Mouse (Mus musculus): ENCODE results near the gene Atp11c. TPM values are rescaled to one million over a fixed set of nuclear protein-coding genes. Genes with fewer than 3 reads are reported as not detected.

Atp11c gene
- polyA plus RNA-seq, 1 experiment from 2014 or later, result 12.0 TPM

DNA sequence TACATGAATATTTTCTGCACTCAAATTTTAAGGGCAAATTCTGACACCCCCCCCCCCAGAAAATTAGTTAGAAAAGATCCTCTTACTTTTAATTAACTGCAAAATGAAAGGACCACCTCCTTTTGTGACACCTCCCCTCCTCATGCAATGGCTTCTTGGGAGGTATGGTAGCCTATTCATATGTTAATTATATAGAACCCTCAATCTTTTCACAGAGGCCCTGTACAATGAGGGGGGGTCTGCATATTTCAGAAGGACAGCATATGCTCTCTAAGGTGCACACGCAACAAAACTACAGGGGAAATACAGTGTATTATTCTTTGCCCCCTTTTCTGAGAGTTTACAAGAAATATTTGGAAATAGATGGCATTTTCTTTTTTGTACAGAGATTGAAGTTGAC lies 94.7 kb downstream of the Atp11c start:
- Histone ChIP-seq H3K27ac (replicated peaks) (no peak overlapping the region), H3K36me3 (no peaks in the 10 kb centered on the region), H3K27me3 (ENCODE audit: low read depth, poor library complexity, severe bottlenecking) (no peaks in the 10 kb centered on the region), H3K9me3 (replicated peaks) (no peaks in the 10 kb centered on the region), H3K4me3 (no peak overlapping the region), H3K4me1 (peaks cover 7% of the 10 kb centered on the region; the same call in 1 of the 2 replicates)
- WGBS, result 35% methylated on average over 1 of the region's 1 CpGs
- no peak for DNase-seq (ENCODE audit: low spot score)

DNA sequence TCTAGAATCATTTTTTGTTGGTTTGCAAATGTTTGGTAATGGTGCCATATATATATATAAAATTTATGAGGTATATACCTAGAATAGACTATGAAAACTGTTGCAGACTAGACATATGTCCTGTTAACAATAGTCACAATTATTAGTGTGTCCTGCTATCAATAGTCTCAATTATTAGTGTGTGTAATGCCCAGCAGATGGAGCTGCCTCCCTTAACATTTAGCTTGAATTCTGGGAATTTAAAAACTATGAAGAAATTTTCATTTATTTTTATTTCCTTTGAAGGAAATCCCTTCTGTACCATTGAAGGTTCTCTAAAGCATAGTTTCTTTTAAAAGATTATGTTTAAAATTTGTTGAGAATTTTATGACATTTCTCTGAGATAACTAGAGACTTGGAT lies 97.2 kb downstream of the Atp11c start:
- Histone ChIP-seq H3K4me1 (peaks cover 7% of the 10 kb centered on the region; the same call in 1 of the 2 replicates), H3K27ac (replicated peaks) (no peak overlapping the region), H3K4me3 (no peak overlapping the region), H3K36me3 (no peaks in the 10 kb centered on the region), H3K27me3 (ENCODE audit: low read depth, poor library complexity, severe bottlenecking) (no peaks in the 10 kb centered on the region), H3K9me3 (replicated peaks) (no peaks in the 10 kb centered on the region)
- no peak for DNase-seq (ENCODE audit: low spot score)

DNA sequence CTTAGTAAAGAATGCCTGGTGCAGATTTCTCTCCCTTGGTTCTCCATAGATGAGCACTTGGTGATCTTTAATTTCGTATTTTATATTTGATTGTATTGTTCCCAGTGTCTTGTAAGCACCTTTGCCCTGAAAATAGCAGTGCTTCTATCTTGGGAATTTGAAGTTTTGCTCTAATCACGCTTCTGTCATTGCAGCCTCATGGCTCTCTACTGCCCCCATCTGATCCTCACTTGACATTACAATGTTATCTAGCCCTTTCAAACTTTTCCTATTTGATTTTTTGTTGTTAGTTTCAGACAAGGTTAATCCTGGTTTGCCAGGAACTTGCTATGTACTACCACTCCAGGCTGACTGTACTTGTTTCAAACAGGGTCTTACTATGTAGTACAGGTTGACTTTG lies 128.7 kb downstream of the Atp11c start:
- WGBS, result 22% methylated on average over 2 of the region's 2 CpGs
- H3K4me1 ChIP-seq, result no peaks in the 10 kb centered on the region
- DNase-seq (ENCODE audit: low spot score), result no peak
- H3K27me3 ChIP-seq (ENCODE audit: low read depth, poor library complexity, severe bottlenecking), result no peaks in the 10 kb centered on the region
- H3K27ac ChIP-seq (replicated peaks), result no peak overlapping the region
- H3K9me3 ChIP-seq (replicated peaks), result no peaks in the 10 kb centered on the region
- H3K36me3 ChIP-seq, result no peaks in the 10 kb centered on the region
- no peak overlapping the region for H3K4me3 ChIP-seq

DNA sequence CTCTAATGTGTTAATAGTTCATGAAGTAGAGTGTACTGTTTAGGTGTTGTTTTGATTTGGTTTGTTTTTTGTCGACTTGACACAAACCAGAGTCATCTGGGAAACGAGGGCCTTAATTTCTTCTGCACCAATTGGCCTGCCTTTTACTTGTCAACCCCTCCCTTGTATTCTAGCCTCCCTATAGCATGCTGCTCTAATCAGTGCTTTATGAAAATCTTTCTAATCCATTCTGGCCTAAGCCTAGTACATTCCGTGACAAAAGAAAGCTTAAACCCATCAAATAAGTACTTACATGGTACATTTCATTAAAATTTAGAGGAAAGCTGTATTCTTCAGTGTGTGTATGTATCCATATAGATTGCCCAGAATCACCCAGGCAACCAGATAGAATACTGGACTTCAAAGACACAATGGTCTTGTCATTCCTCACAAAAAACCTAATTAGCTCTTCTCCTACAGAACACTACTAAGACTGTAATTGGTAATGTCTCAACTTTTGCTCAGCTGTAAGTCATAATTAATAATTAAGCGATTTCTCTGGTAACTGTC lies 177.9 kb downstream of the Atp11c start:
- H3K36me3 ChIP-seq, result no peaks in the 10 kb centered on the region
- no peak for DNase-seq (ENCODE audit: low spot score)
- H3K27me3 ChIP-seq (ENCODE audit: low read depth, poor library complexity, severe bottlenecking), result no peaks in the 10 kb centered on the region
- no peaks in the 10 kb centered on the region for H3K9me3 ChIP-seq (replicated peaks)
- 58% methylated on average over 4 of the region's 4 CpGs for WGBS
- no peaks in the 10 kb centered on the region for H3K4me1 ChIP-seq
- H3K4me3 ChIP-seq, result no peak overlapping the region
- no peak overlapping the region for H3K27ac ChIP-seq (replicated peaks)

DNA sequence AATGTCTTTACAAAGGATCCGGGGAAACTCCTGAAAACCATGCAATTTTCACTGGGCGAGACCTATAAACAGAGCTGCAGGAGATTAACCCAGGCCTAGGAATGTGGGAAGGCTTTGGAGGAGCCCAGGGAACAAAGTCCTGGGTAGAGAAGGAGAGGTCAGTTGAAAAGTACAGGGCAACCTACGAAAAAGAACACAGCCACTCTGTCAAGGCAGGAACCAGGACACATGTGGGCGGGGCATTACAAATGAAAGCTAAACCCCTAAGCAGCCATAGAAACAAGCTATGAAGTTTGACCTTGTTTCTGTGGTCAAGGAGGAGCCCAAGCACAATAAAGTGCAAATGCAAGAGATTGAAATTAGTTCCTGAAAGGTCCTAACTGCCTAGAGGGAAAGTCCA lies 186.8 kb downstream of the Atp11c start:
- no peak overlapping the region for H3K27ac ChIP-seq (replicated peaks)
- no peak overlapping the region for H3K4me3 ChIP-seq
- 43% methylated on average over 4 of the region's 4 CpGs for WGBS
- H3K9me3 ChIP-seq (replicated peaks), result no peaks in the 10 kb centered on the region; the same call in 1 of the 2 replicates
- no peaks in the 10 kb centered on the region for H3K27me3 ChIP-seq (ENCODE audit: low read depth, poor library complexity, severe bottlenecking)
- H3K4me1 ChIP-seq, result peaks cover 10% of the 10 kb centered on the region
- H3K36me3 ChIP-seq, result no peaks in the 10 kb centered on the region
- no peak for DNase-seq (ENCODE audit: low spot score)

DNA sequence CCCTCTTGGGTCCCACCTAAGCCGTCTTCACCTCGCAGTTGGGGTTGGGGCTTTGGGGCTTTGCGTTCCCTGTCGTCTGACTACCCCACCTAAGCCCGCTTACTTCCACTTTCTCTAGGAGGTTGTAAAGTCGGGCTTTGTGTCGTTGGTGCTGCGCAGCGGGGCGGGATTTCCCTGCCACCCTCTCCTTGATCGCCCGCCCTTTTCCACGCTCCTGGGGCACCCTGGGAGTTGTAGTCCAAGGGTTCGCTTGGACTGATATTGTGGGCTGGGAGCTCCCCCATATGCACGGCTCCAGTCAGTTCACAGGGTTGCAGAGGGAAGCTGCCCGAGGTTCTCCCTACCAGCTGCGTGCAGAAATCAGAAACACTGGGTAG lies 187.8 kb downstream of the Atp11c start:
- WGBS, result 18% methylated on average over 17 of the region's 17 CpGs
- Histone ChIP-seq H3K4me1 (peaks cover 10% of the 10 kb centered on the region), H3K27ac (replicated peaks) (peak overlapping the region; percentile 98), H3K27me3 (ENCODE audit: low read depth, poor library complexity, severe bottlenecking) (no peaks in the 10 kb centered on the region), H3K36me3 (no peaks in the 10 kb centered on the region), H3K4me3 (peak overlapping the region; percentile 73), H3K9me3 (replicated peaks) (no peaks in the 10 kb centered on the region; the same call in 1 of the 2 replicates)
- DNase-seq (ENCODE audit: low spot score), result peak; percentile 84

DNA sequence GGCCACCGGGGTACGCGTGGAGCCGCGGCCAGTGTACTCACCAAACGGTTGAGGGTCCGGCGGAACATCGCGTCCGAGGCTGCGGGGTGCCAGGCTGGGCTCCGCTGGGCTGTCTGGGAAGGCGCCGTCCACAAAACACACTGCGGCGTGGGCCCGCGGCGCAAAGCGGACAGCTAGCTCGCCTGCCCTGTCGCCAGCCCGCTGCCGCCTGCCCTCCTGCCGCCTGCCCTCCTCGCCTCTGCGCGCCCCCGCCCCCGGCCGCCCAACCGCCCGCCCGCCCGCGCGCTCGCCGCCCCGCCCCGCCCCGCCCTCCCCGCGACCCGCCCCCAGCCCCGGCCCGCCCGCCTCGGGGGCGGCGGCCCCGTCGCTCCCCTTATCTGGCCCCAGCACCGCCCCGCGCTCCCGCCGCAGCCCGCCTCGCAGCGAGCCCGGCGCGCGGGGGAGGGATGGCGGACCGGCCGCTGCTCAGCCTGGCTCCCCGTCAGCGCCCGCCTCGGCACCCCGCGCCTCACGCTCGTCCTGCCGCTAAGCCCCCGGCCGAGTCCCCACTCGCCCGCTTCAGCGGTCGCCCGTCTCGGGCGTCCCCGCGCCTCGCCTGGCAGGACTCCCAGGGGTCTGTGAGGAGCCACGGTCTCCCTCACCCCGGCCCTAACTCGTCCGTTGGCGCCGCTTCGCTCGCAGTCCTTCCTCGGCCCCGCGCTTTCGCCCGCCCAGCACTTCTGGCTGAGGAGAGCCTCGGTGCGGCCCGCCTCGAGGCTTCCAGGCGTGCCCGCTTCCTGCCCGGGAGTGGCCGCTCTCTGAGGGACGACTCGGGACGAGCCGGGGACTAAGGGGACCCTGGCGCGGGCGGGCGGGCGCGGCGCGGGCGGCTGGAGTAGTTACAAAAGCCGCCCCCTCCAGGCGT lies 188.5 kb downstream of the Atp11c start:
- peak overlapping the region; percentile 73 for H3K4me3 ChIP-seq
- no peaks in the 10 kb centered on the region for H3K36me3 ChIP-seq
- no peaks in the 10 kb centered on the region; the same call in 1 of the 2 replicates for H3K9me3 ChIP-seq (replicated peaks)
- no peaks in the 10 kb centered on the region for H3K27me3 ChIP-seq (ENCODE audit: low read depth, poor library complexity, severe bottlenecking)
- peak overlapping the region; percentile 98 for H3K27ac ChIP-seq (replicated peaks)
- peaks cover 10% of the 10 kb centered on the region for H3K4me1 ChIP-seq
- 10% methylated on average over 76 of the region's 126 CpGs for WGBS
- peak; percentile 69 for DNase-seq (ENCODE audit: low spot score)

DNA sequence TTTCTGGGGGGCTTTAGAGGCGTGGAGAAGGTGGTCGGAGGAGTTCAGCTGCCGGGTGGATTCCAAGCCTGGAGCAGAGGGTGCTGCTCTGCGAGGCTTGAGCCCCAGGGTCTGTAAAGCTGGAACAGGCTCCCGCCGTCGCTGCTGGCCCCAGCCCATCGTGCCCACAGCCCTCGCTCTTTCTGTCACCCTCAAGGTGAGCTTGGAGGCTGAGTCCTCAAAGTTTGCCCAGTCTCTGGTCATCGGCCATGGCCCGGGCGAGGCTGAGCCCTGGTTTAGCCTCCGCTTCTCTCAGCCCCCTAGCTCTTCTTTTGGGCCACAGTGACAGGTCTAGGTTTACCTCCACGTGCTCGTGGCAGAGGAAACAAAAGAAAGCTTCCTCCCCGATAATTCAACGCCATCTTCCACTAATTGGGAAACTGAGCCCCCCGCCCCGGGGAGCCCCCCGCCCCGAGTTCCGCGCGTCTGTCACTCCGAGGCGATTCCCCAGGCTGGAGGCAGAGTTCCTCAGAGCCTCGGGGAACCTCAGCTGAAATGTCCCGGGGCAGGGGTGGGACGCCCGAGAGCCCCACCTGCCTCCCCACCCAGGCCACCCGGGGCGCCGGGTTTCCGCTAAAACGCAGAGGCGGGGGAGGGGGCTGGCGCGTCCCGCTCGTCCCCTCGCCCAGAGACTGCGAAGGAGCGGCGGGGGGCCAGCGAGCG lies 189.3 kb downstream of the Atp11c start:
- 18% methylated on average over 46 of the region's 46 CpGs for WGBS

DNA sequence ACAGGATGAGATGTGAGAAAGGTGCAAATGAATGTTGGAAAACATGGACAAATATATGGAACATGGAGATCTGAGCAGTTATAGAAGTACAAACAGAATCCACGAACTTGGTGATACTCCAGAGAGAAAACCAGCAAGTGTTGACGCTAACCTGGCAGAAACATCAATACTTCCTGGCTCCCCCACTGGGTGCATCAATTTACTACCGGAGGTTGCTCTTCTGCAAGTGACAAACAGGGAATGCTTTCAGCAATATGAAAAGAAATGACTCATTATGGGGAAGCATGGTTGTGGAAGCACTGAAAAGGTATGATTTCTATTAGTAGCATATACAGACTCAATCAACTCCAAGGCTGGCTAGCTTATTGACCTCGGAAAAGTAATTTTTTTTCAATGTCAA lies 198.2 kb downstream of the Atp11c start:
- H3K9me3 ChIP-seq (replicated peaks), result no peaks in the 10 kb centered on the region
- H3K36me3 ChIP-seq, result no peaks in the 10 kb centered on the region
- no peaks in the 10 kb centered on the region for H3K4me1 ChIP-seq
- no peaks in the 10 kb centered on the region for H3K27me3 ChIP-seq (ENCODE audit: low read depth, poor library complexity, severe bottlenecking)
- DNase-seq (ENCODE audit: low spot score), result no peak
- H3K27ac ChIP-seq (replicated peaks), result no peak overlapping the region
- 80% methylated on average over 4 of the region's 4 CpGs for WGBS
- no peak overlapping the region for H3K4me3 ChIP-seq

More for the DNA sequence above, 189.3 kb downstream of the Atp11c start:
- Histone ChIP-seq H3K4me3 (peak overlapping the region; percentile 73), H3K36me3 (no peaks in the 10 kb centered on the region), H3K27ac (replicated peaks) (peak overlapping the region; percentile 87), H3K4me1 (peaks cover 10% of the 10 kb centered on the region), H3K9me3 (replicated peaks) (no peaks in the 10 kb centered on the region; the same call in 1 of the 2 replicates), H3K27me3 (ENCODE audit: low read depth, poor library complexity, severe bottlenecking) (no peaks in the 10 kb centered on the region)
- peak; percentile 36 for DNase-seq (ENCODE audit: low spot score)

DNA sequence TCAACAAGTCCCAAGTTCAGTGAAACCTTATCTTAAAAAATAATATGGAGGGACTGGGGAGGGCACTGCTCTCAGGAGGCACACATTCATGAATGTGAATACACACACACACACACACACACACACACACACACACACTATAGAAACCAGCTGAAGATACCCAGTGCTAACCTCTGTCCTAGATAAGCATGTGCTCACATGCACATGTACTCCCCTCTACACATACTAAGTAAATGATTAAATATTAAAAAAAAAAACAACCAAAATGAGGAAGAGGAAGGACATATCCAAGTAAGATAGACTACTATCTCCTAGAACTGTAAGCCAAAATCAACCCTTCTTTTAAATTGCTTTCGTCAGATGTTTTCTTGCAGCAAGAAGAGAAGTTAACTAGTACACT lies 205.6 kb downstream of the Atp11c start:
- no peaks in the 10 kb centered on the region for H3K9me3 ChIP-seq (replicated peaks)
- H3K4me1 ChIP-seq, result no peaks in the 10 kb centered on the region
- H3K27ac ChIP-seq (replicated peaks), result no peak overlapping the region
- no peak overlapping the region for H3K4me3 ChIP-seq
- WGBS, result 89% methylated on average over 1 of the region's 1 CpGs
- no peak for DNase-seq (ENCODE audit: low spot score)
- H3K27me3 ChIP-seq (ENCODE audit: low read depth, poor library complexity, severe bottlenecking), result no peaks in the 10 kb centered on the region
- no peaks in the 10 kb centered on the region for H3K36me3 ChIP-seq

DNA sequence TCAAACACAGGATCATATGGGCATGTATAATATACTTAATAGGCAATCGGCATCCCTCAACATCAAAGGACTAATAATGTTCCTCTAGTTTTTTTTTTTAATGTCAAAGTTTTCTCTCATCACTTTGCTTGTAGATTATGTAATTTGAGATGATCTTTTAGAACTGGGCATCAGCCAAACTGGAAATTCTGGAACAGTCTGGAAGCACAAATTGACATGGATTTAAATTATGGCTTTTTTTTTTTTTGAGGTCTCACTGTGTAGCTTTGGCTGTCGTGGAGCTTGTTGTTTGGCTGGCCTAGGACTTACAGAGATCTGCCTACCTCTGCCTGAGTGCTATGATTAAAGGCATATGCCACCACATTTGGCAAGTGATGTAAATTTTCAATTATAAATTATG lies 210.8 kb downstream of the Atp11c start:
- Histone ChIP-seq H3K4me3 (no peak overlapping the region), H3K9me3 (replicated peaks) (no peaks in the 10 kb centered on the region), H3K27ac (replicated peaks) (no peak overlapping the region), H3K4me1 (no peaks in the 10 kb centered on the region), H3K36me3 (no peaks in the 10 kb centered on the region), H3K27me3 (ENCODE audit: low read depth, poor library complexity, severe bottlenecking) (no peaks in the 10 kb centered on the region)
- 86% methylated on average over 2 of the region's 2 CpGs for WGBS
- DNase-seq (ENCODE audit: low spot score), result no peak

DNA sequence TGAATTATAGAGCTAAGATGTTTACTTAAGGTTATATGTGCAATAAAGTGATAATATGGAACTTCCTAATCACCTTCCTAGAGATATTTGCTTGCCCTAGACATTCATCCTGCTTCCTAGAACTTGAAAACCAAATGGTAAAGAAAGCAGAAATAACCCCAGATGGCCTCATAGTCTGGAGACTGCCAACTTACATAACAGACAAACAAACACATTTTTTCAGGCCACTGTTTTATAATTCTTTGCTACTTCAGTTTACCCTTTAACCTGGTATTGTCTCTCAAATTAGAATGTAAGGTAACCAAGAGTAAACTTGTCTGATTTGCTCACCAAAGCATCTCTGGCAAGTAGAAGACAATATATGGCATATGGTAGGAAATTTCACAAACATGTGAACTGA lies 212.1 kb downstream of the Atp11c start:
- H3K27me3 ChIP-seq (ENCODE audit: low read depth, poor library complexity, severe bottlenecking), result no peaks in the 10 kb centered on the region
- H3K27ac ChIP-seq (replicated peaks), result no peak overlapping the region
- no peak for DNase-seq (ENCODE audit: low spot score)
- H3K4me1 ChIP-seq, result no peaks in the 10 kb centered on the region
- no peak overlapping the region for H3K4me3 ChIP-seq
- H3K36me3 ChIP-seq, result no peaks in the 10 kb centered on the region
- no peaks in the 10 kb centered on the region for H3K9me3 ChIP-seq (replicated peaks)

DNA sequence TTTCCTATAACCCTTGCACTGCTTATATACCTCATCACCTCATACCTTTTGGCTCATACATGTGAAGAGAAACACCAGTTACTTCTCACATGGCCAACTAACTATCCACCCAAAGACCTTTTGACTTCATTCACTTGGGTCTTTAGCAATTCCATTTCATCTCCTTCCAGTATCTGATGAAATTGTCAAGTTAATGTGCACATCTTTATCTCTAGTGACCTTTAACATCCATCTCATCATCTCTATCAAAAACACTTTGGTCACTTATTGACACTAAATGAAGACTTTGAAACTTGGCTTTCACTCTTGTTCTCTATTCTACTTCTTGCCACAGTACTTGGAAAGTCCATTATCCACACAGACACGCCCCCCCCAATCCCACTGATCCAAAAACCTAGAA lies 243.8 kb downstream of the Atp11c start:
- H3K4me1 ChIP-seq, result no peaks in the 10 kb centered on the region
- no peaks in the 10 kb centered on the region for H3K27me3 ChIP-seq (ENCODE audit: low read depth, poor library complexity, severe bottlenecking)
- WGBS, result 79% methylated on average over 1 of the region's 1 CpGs
- H3K36me3 ChIP-seq, result no peaks in the 10 kb centered on the region
- no peak overlapping the region for H3K4me3 ChIP-seq
- DNase-seq (ENCODE audit: low spot score), result no peak
- no peaks in the 10 kb centered on the region for H3K9me3 ChIP-seq (replicated peaks)
- H3K27ac ChIP-seq (replicated peaks), result no peak overlapping the region
